Mouse (Mus musculus) megakaryocyte-erythroid progenitor cell, adult 5-6 weeks (primary cell): ENCODE measurements around the gene Hs3st2. TPM values are rescaled to one million over a fixed set of nuclear protein-coding genes. Genes with fewer than 3 reads are reported as not detected.

Experiments
- ATAC-seq: replicated peaks from 2 replicates; pipeline ENCODE4 v1.8.0; 2016; ENCODE audit warnings: mild to moderate bottlenecking, inconsistent platforms; ENCODE audit not compliant: severe bottlenecking, poor library complexity, low FRiP score, low TSS enrichment
- total RNA-seq, 2 experiments: library from RNA; stranded (forward) in 1 of 2; stranded (reverse) in 1 of 2; fragments of 200-1000, 215-1000 nt in 1 of 2; fragments of >200 nt in 1 of 2; fragmentation: Nextera tagmentation in 1 of 2; gene quantifications; 2 replicates each; pipeline ENCODE4 v1.2.3; 2014 to 2017

Hs3st2 gene
- total RNA-seq, 2 experiments from 2014 or later, result not detected

- no peak for ATAC-seq
These were observed 142.0 kb downstream of the Hs3st2 start for GRCm38 (mm10) chr7:121533639-121534038.

- ATAC-seq, result no peak
These were observed 142.7 kb downstream of the Hs3st2 start for GRCm38 (mm10) chr7:121534386-121534785.

DNA sequence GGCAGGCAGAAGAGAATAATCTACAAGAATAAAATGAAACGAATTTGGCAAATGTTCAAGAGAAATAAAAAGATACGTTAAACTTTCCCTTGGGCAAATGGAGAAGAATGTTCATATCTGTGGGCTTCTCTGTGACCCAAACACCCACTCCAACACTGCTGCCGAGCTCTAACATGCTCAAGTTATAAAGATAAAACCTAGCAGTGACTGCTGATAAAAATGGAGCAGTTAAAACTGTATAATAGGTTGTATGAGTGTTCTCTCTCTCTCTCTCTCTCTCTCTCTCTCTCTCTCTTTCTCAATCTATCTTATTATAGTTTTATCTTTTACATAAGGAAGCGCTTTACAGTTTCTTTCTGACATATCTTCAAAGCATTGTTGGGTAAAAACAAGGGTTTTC lies 144.3 kb downstream of the Hs3st2 start:
- no peak for ATAC-seq

GRCm38 (mm10) chr7:121539405-121540275 lies 148.0 kb downstream of the Hs3st2 start:
- peak; percentile 85 for ATAC-seq

GRCm38 (mm10) chr7:121542458-121542857 lies 150.8 kb downstream of the Hs3st2 start:
- ATAC-seq, result no peak

DNA sequence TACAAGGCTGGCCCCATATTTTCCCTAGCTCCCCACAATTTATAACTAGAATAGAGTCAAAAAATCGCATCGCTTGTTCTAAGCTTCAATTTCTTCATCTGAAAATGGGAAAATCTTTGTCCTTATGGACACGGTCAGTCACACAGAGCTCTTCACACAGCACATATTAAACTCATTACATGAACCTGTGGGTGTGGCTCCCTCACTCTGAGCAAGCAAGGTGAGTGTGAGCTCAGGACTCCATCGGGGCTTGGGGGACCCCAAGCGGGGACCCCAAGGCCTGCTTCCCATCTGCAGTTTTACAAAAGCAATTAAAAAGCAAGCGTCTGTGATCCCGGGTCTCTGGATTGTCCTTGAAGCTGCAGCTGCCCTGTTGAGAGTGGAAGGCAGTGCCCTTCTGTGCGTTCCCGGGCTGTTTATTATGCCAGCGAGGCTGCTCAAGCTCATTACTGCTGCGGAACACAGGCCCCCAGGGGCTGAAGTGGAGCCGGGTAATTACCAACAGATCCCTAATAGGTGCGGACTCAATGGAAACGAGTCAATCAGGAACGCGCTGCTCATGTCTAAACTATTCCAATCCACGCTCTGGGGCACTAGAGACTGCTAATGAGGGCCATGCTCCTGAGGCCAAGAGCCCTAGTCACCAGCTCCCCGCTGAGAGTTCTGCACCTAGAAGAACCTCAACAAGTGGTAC lies 157.8 kb downstream of the Hs3st2 start:
- ATAC-seq, result no peak
